Mouse (Mus musculus): ENCODE results near the gene Mfn2. TPM values are rescaled to one million over a fixed set of nuclear protein-coding genes. Genes with fewer than 3 reads are reported as not detected.

The Mfn2 gene
- total and polyA plus RNA-seq, 3 experiments: 10.0 to 36.8 (median 17.5) TPM

- no peak for TF ChIP-seq KAT2A (IDR thresholded peaks at IDR 0.05; ENCODE audit: insufficient replicate concordance, low read length)
- TF ChIP-seq ZMIZ1 (IDR thresholded peaks at IDR 0.05; ENCODE audit: low read depth, low read length): no peak
- no peak for TF ChIP-seq PAX5 (IDR thresholded peaks at IDR 0.05; ENCODE audit: low read length)
- no peak for TF ChIP-seq USF2 (conservative IDR thresholded peaks at IDR 0.05; ENCODE audit: low read depth, low read length)
- no peak for TF ChIP-seq MXI1 (IDR thresholded peaks at IDR 0.05; ENCODE audit: low read depth, low read length)
- no peak for TF ChIP-seq UBTF (IDR thresholded peaks at IDR 0.05; ENCODE audit: low read depth, low read length)
- no peak for TF ChIP-seq CHD1 (IDR thresholded peaks at IDR 0.05; ENCODE audit: low read depth, low read length)
- peak; percentile 33; the same call in 1 of the 2 replicates for TF ChIP-seq TCF12 (IDR thresholded peaks at IDR 0.05; ENCODE audit: low read depth, low read length)
- no peak for TF ChIP-seq GABPA (IDR thresholded peaks at IDR 0.05; ENCODE audit: insufficient replicate concordance, low read depth, low read length)
- TF ChIP-seq MAX (IDR thresholded peaks at IDR 0.05; ENCODE audit: low read length): no peak
- TF ChIP-seq ELF1 (IDR thresholded peaks at IDR 0.05; ENCODE audit: low read depth, low read length): peak; percentile 73
- TF ChIP-seq USF1 (IDR thresholded peaks at IDR 0.05; ENCODE audit: low read depth, low read length): no peak
- no peak for TF ChIP-seq MYC (IDR thresholded peaks at IDR 0.05; ENCODE audit: low read depth, low read length)
Measured at GRCm38 (mm10) chr4:147927705-147928104, 23.2 kb upstream of the Mfn2 start (continued).

- dilution Hi-C loops (cut with MboI; ENCODE audit: extremely low pct_ligation_motif_present, extremely low pct_unique_long_range_greater_than_20kb, low sequenced_read_pairs): no loop called here
- H3K36me3 ChIP-seq (replicated peaks in 1 of 2; ENCODE audit: control insufficient read depth in 1 of 2, insufficient read depth in 1 of 2, low read length in 1 of 2): no peaks in the 10 kb centered on the region
- no peak for TF ChIP-seq TBP (conservative IDR thresholded peaks at IDR 0.05; ENCODE audit: low read depth, low read length)
- TF ChIP-seq ETS1 (conservative IDR thresholded peaks at IDR 0.05; ENCODE audit: low read depth, low read length): no peak
- no peak for TF ChIP-seq NRF1 (IDR thresholded peaks at IDR 0.05; ENCODE audit: low read depth, low read length)
- TF ChIP-seq TCF12 (IDR thresholded peaks at IDR 0.05; ENCODE audit: low read depth, low read length): no peak
- TF ChIP-seq USF2 (conservative IDR thresholded peaks at IDR 0.05; ENCODE audit: low read depth, low read length): no peak
- TF ChIP-seq HCFC1 (IDR thresholded peaks at IDR 0.05; ENCODE audit: low read depth, low read length): no peak
- TF ChIP-seq RCOR1 (conservative IDR thresholded peaks at IDR 0.05; ENCODE audit: low read depth, low read length): no peak
- TF ChIP-seq MYC (IDR thresholded peaks at IDR 0.05; ENCODE audit: low read depth, low read length): no peak
- TF ChIP-seq BHLHE40 (IDR thresholded peaks at IDR 0.05; ENCODE audit: low read depth, low read length): no peak
- TF ChIP-seq IRF4 (IDR thresholded peaks at IDR 0.05; ENCODE audit: low read depth, low read length): no peak
- no peak for TF ChIP-seq JUN (IDR thresholded peaks at IDR 0.05; ENCODE audit: insufficient read depth, low read depth, low read length)
- no peak for TF ChIP-seq E2F4 (IDR thresholded peaks at IDR 0.05; ENCODE audit: insufficient replicate concordance, low read depth, low read length)
- no peak for TF ChIP-seq PAX5 (IDR thresholded peaks at IDR 0.05; ENCODE audit: low read length)
- TF ChIP-seq UBTF (IDR thresholded peaks at IDR 0.05; ENCODE audit: low read depth, low read length): no peak
- TF ChIP-seq CHD2 (IDR thresholded peaks at IDR 0.05; ENCODE audit: low read length): no peak
- no peak for TF ChIP-seq CHD1 (IDR thresholded peaks at IDR 0.05; ENCODE audit: low read depth, low read length)
- no peak for TF ChIP-seq MXI1 (IDR thresholded peaks at IDR 0.05; ENCODE audit: low read depth, low read length)
Measured at GRCm38 (mm10) chr4:147922341-147922740, 17.8 kb upstream of the Mfn2 start.

More at GRCm38 (mm10) chr4:147922341-147922740, 17.8 kb upstream of the Mfn2 start:
- Histone ChIP-seq H3K9ac (ENCODE audit: insufficient read depth, low read depth) (no peak overlapping the region), H3K4me3 (replicated peaks in 1 of 3; ENCODE audit: low read depth in 2 of 3, low read length in 2 of 3, poor library complexity in 1 of 3) (no peak overlapping the region), H3K9me3 (replicated peaks; ENCODE audit: low read length) (peaks cover 5% of the 10 kb centered on the region), H3K27me3 (replicated peaks) (peaks cover 6% of the 10 kb centered on the region), H3K27ac (ENCODE audit: insufficient read depth, low read depth) (no peak overlapping the region), H3K4me2 (ENCODE audit: insufficient read depth, low read depth, poor library complexity, severe bottlenecking) (no peak overlapping the region), H3K79me2 (replicated peaks; ENCODE audit: control insufficient read depth, extremely low read depth, insufficient read depth, poor library complexity, severe bottlenecking) (no peaks in the 10 kb centered on the region), H3K4me1 (ENCODE audit: control insufficient read depth in 1 of 2, insufficient read depth in 2 of 2) (peaks cover 3 to 4% of the 10 kb centered on the region in 2 experiments; a peak in 2 of 4 replicates)
- in situ Hi-C loops (cut with MboI; ENCODE audit: low pct_ligation_motif_present, low pct_unique_long_range_greater_than_20kb, low sequenced_read_pairs): no loop called here
- no peak for DNase-seq (ENCODE audit: extremely low read depth)

Measured in CH12.LX (cell line).